Mouse (Mus musculus) limb, embryonic 10.5 days (tissue): ENCODE data around the gene 1700001O22Rik. TPM values are rescaled to one million over a fixed set of nuclear protein-coding genes. Genes with fewer than 3 reads are reported as not detected.

ENCODE experiments used
- DNase-seq: peaks from one replicate; pipeline ENCODE4 v3.0.0-alpha.2; 2017; ENCODE audit warnings: low spot score
- H3K27ac ChIP-seq: fragments of 300-500 bp; sonication (generic); 2 replicates; pipeline ENCODE4 v1.5.1; 2016; ENCODE audit warnings: mild to moderate bottlenecking
- H3K27me3 ChIP-seq: fragments of 300-500 bp; sonication (generic); 2 replicates; pipeline ENCODE4 v1.6.1; 2016; ENCODE audit warnings: low read depth, mild to moderate bottlenecking; ENCODE audit not compliant: poor library complexity, severe bottlenecking
- H3K36me3 ChIP-seq: fragments of 300-500 bp; sonication (generic); 2 replicates; pipeline ENCODE4 v1.6.1; 2016; ENCODE audit warnings: mild to moderate bottlenecking, moderate library complexity
- H3K4me1 ChIP-seq: fragments of 300-500 bp; sonication (generic); 2 replicates; pipeline ENCODE4 v1.6.1; 2016
- H3K4me3 ChIP-seq: fragments of 300-500 bp; sonication (generic); 2 replicates; pipeline ENCODE4 v1.5.1; 2016; ENCODE audit warnings: mild to moderate bottlenecking, moderate library complexity
- H3K9me3 ChIP-seq: fragments of 300-500 bp; sonication (generic); replicated peaks from 2 replicates; pipeline ENCODE4 v1.6.1; 2016; ENCODE audit warnings: mild to moderate bottlenecking
- WGBS: fragments of 180-500 bp; shearing (Covaris S2); methylation state at CpG from one replicate; pipeline ENCODE4 v1.1.7; 2016; 5-methylcytosine and 5-hydroxymethylcytosine counted together
- polyA plus RNA-seq: library from polyadenylated mRNA; unstranded; fragments of >200 nt; fragmentation: Nextera tagmentation; extraction: Ambion mirVana; gene quantifications from 2 replicates; pipeline ENCODE4 v1.2.1, GENCODE M21; 2016

The 1700001O22Rik gene
- polyA plus RNA-seq, 1 experiment from 2014 or later, result 4.0 TPM

- H3K9me3 ChIP-seq, result 0 out of 2 replicates have a peak, but pooled peaks cover 5% of the 10 kb centered on the region
- peak overlapping the region; percentile 66 for H3K27ac ChIP-seq
- no peak overlapping the region for H3K4me3 ChIP-seq
- H3K4me1 ChIP-seq, result peaks cover 56% of the 10 kb centered on the region
- 75% methylated on average over 3 of the region's 3 CpGs for WGBS
- no peaks in the 10 kb centered on the region for H3K36me3 ChIP-seq
- DNase-seq, result no peak
- no peaks in the 10 kb centered on the region for H3K27me3 ChIP-seq
Observed at GRCm38 (mm10) chr2:30754831-30755230, 48.6 kb downstream of the 1700001O22Rik start.

DNA sequence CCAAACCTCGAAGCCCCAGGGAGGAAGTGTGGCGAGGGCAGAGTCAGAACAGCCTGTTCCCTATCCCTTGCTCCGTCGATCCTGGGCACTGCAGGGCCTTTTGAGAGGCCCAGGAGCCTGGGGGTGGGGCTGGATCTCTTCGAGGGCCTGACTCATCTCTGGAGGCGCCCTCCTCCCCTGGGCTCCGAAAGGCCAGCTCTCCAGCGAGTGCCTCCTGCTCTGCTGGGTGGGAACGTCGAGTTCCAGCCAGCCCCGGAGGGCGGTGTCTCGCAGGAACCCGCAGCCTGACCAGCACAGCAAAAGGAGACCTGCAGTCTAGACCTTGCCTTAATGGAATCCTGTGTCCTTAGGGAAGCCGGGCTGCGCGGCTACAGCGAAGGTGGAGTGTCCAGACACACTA is 50.2 kb downstream of the 1700001O22Rik start:
- H3K4me1 ChIP-seq, result peaks cover 39% of the 10 kb centered on the region
- H3K27me3 ChIP-seq, result no peaks in the 10 kb centered on the region
- WGBS, result 18% methylated on average over 18 of the region's 18 CpGs
- H3K4me3 ChIP-seq, result no peak overlapping the region
- H3K9me3 ChIP-seq, result 0 out of 2 replicates have a peak, but pooled peaks cover 5% of the 10 kb centered on the region
- DNase-seq, result peak; percentile 58
- no peaks in the 10 kb centered on the region for H3K36me3 ChIP-seq
- peak overlapping the region; percentile 77 for H3K27ac ChIP-seq

DNA sequence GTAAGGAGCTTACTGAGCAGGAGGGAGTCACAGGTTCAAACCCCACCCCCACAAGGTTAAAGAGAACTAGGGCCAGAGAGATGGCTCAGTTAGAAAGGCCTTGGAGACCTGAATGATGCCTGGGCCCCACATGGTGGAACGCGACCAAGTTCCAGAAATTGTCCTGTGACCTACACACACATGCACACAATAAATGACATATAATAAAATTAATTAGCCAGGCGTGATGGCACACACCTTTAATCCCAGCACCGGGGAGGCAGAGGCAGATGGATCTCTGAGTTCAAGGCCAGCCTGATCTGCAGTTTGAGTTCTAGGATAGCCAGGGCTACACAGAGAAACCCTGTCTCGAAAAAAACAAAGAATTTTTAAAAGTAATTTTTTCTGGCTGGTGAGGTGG is 51.0 kb downstream of the 1700001O22Rik start:
- Histone ChIP-seq H3K27ac (no peak overlapping the region), H3K9me3 (0 out of 2 replicates have a peak, but pooled peaks cover 5% of the 10 kb centered on the region), H3K36me3 (no peaks in the 10 kb centered on the region), H3K27me3 (no peaks in the 10 kb centered on the region), H3K4me3 (no peak overlapping the region), H3K4me1 (peaks cover 32% of the 10 kb centered on the region)
- WGBS, result 96% methylated on average over 5 of the region's 5 CpGs
- no peak for DNase-seq

DNA sequence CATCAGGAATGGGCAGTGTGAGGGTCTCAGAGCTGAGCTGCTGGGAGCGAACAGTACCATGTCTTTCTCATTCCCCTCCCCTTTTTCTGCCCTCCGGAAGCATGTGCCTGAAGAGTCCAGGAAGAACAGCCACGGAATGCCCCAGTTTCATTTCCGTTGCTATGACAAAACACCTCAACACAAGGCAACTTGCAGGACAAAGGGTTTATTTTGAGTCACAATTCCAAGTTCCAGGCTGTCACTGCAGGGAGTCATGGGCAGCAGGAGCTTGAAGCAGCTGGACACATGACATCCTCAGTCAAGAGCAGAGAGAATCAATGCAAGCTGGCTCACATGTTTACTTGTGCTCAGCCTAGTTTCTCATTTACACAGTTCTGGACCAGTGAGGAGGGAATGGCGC is 53.4 kb downstream of the 1700001O22Rik start:
- no peak overlapping the region for H3K4me3 ChIP-seq
- H3K27ac ChIP-seq, result peak overlapping the region; percentile 37; the same call in 1 of the 2 replicates
- no peak for DNase-seq
- 83% methylated on average over 5 of the region's 5 CpGs for WGBS
- no peaks in the 10 kb centered on the region for H3K27me3 ChIP-seq
- no peaks in the 10 kb centered on the region for H3K36me3 ChIP-seq
- H3K9me3 ChIP-seq, result no peaks in the 10 kb centered on the region
- H3K4me1 ChIP-seq, result peaks cover 19% of the 10 kb centered on the region

GRCm38 (mm10) chr2:30747602-30748162 is 55.8 kb downstream of the 1700001O22Rik start:
- 0 out of 2 replicates have a peak overlapping the region, but pooled peaks have one; percentile 3 for H3K27ac ChIP-seq
- H3K4me1 ChIP-seq, result peaks cover 21% of the 10 kb centered on the region
- no peak for DNase-seq
- WGBS, result 94% methylated on average over 4 of the region's 4 CpGs
- no peaks in the 10 kb centered on the region for H3K36me3 ChIP-seq
- no peaks in the 10 kb centered on the region for H3K27me3 ChIP-seq
- no peak overlapping the region for H3K4me3 ChIP-seq
- no peaks in the 10 kb centered on the region for H3K9me3 ChIP-seq

Other genes starting within 250 kb of the 1700001O22Rik start
- gene Cstad, start 208.6 kb downstream of the 1700001O22Rik start, polyA plus RNA-seq, result 0.55 and 0.95 TPM in 2 replicates
- 138 and 141 TPM in 2 replicates for gene Ntmt1, start 4.2 kb upstream of the 1700001O22Rik start, polyA plus RNA-seq
- gene Asb6, start 26.7 kb upstream of the 1700001O22Rik start, polyA plus RNA-seq, result 59.4 and 61.3 TPM in 2 replicates
- gene Prrx2, start 31.3 kb upstream of the 1700001O22Rik start, polyA plus RNA-seq, result 111 and 140 TPM in 2 replicates
- 10.1 and 11.8 TPM in 2 replicates for gene Ptges, start 126.2 kb upstream of the 1700001O22Rik start, polyA plus RNA-seq
- 26.7 and 27.6 TPM in 2 replicates for gene Tor1b, start 149.3 kb upstream of the 1700001O22Rik start, polyA plus RNA-seq
- 76.7 and 77.7 TPM in 2 replicates for gene Tor1a, start 164.3 kb upstream of the 1700001O22Rik start, polyA plus RNA-seq
- 47.1 and 50.5 TPM in 2 replicates for gene BC005624, start 178.5 kb upstream of the 1700001O22Rik start, polyA plus RNA-seq
- 10.9 and 18.1 TPM in 2 replicates for gene Usp20, start 178.6 kb upstream of the 1700001O22Rik start, polyA plus RNA-seq